Mouse (Mus musculus): ENCODE measurements around the gene Fam173a. TPM values are rescaled to one million over a fixed set of nuclear protein-coding genes. Genes with fewer than 3 reads are reported as not detected.

The Fam173a gene
- 10 to 100 TPM; 35.9 to 43.7 TPM for total RNA-seq (2021)
- long read RNA-seq, experiment 1, transcript Fam173a-201 (5 exons, 1,321 nt) = major isoform, 23 of 31 reads
- long read RNA-seq, experiment 1, partial matches to known transcripts = 2 of 31 reads
- long read RNA-seq, experiment 1, other reads (novel, unspliced or antisense) = 0 of 31 reads
- long read RNA-seq, experiment 2, transcript Fam173a-201 (5 exons, 1,321 nt) = major isoform, 17 of 22 reads
- long read RNA-seq, experiment 2, partial matches to known transcripts = 1 of 22 reads
- long read RNA-seq, experiment 2, other reads (novel, unspliced or antisense) = 0 of 22 reads

DNA sequence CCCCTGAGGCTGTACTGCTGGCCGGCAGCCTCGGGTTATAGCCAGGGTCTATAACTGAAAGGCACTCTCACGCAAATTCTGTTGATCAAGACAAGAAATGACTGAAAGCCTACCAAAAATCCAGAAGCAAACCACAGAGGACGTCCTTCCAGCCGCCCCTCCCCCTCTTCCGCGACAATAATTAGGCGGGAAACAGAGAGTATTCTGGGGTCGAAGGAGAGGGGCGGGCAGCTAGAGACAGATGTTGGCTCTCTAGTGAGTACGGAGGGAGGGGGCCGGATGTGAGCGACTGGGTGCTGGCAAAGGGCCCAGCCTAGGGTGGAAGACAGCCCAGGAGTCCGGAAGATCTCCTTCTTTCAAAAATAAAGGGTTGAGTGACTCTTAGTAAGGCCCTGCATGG lies at the start of gene Fam173a:
TSS of gene Fam173a (minus strand) at position 287 of the 400 bp plus-strand sequence.
- no peak for TF ChIP-seq CTCF (IDR thresholded peaks at IDR 0.05)
- intact Hi-C loops (cut with DNase I) = loop anchor here (10.0 kb wide), 1 partner anchor 218 kb away; the partner anchor contains the start of genes Lmf1 and Sox8
- Histone ChIP-seq H3K4me3 (peak within 1 kb of the TSS; percentile 89), H3K27ac (peak within 1 kb of the TSS; percentile 91)
- peak; percentile 80 for DNase-seq

DNA sequence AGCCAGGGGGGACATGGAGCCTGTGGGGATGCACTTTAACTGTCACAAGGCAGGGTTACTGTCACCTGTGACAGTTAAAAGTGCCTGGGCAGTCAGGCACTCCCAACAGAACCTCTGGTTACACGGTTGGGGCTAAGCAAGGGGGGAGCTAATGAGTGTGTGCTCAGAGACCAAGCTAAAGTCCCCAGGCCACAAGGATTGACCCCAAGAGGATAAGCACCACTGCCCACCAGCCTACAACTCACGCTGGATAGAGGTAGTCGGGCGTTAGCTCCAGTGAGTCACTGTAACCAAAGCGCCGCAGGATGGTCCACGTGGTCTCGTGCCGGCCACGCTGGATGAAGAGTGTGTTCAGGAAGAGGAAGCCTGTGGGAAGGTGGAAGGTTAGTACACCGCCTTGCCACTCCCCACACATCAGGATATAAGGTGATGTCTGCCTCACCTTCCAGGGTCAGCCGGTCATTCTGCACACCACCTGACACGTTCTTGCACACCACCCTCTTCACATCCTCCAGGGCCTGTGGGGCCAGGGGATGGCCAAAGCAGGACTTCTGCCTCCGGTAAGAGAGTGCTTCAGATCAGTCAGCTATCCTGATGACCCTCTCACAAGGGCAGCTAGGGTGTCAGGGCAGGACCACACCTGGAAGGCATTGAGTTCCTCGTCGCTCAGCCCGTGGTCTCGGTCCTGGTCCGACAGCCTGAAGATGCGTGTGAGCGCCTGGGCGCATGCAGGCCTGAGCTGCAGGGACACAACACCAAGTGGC lies 48.6 kb upstream of the Fam173a start, which contains the start of gene Gm20683:
TSS of gene Gm20683 (minus strand) at position 647 of the 764 bp plus-strand sequence.
- DNase-seq = no peak
- Histone ChIP-seq H3K4me3 (no peak within 1 kb of the TSS), H3K27ac (peak within 1 kb of the TSS; percentile 99; the same call in 1 of the 2 replicates)
- intact Hi-C loops (cut with DNase I) = no loop called here
- TF ChIP-seq CTCF (IDR thresholded peaks at IDR 0.05) = no peak

DNA sequence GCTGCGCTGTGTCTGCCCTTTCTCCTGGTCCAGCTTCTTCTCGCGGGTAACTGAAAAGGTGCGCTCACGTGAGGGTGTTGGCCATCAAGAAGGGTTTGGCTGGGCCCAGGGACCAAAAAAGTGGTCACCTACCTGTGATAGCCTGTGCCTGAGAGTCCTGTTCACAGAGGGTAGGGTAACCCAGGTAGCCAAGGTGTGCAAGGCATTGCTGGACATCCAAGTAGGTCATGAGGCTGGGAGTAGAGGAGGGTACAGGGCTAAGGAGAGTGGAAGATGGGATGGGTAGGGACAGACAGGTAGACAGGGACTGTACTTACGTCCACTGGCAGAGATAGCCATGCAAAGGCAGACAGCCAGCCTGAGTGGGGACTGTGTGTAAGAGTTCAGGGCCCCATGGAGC lies 47.8 kb upstream of the Fam173a start:
- Histone ChIP-seq H3K27ac (peak overlapping the region; percentile 99), H3K4me3 (no peak overlapping the region)
- no peak for DNase-seq
- TF ChIP-seq CTCF (IDR thresholded peaks at IDR 0.05) = no peak
- intact Hi-C loops (cut with DNase I) = no loop called here

DNA sequence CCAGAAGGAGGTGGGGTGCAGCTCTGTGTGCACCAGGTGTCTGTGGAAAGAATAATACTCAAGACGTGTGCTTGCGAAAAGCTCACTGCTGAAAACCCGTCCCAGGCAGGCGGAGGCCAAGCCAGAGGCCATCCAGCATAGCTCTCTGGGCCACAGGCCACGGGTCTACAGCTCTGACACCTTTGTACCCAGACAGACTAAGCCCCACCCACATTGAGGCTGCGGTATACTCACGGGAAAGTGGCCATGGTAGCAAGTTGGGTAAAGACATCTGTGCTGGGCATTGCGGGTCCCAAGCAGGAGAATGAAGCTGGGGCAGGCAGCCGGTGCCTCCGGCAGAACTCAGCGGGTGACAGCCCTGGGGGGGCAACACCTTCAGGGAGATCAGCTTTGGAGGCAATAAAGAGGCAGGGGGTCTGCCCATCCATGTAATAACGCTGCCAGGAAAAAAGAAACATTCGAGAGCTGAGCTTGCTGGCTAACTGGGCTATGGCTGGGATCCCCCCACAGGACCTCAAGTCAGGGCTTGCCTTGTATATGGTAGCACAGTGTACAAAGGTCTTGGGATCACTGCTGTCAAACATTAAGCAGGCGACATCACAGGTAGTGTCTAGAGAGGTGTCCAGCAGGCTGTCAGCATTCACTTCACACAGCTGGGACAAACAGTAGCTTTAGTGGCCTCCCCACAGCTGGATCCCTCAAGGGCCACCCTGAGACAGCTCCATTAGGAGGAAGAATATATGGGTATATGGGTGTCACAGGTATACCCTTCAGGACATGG lies 46.9 kb upstream of the Fam173a start:
- intact Hi-C loops (cut with DNase I) = no loop called here
- H3K27ac ChIP-seq = peak overlapping the region; percentile 99
- TF ChIP-seq CTCF (IDR thresholded peaks at IDR 0.05) = no peak
- no peak for DNase-seq
- H3K4me3 ChIP-seq = peak overlapping the region; percentile 28

DNA sequence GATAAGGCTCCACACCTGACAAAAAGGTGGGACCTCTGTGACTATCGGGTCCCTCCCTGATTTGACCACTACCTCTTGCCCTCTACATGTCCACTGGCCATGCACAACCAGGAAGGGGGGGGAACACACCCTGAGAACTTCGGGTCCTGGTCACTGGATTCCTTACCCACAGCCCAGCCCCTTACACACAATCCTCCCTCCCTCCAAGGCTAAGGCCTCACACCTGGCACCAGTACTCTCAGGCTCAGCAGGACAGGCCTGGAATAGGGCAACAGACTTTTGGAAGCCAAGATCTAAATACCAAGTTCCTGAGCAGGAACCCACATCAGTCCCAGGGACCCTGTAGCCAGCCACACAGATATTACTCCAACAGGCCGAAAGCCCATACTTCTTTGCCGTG lies 46.2 kb upstream of the Fam173a start:
- DNase-seq = peak; percentile 65
- TF ChIP-seq CTCF (IDR thresholded peaks at IDR 0.05) = no peak
- Histone ChIP-seq H3K4me3 (peak overlapping the region; percentile 28), H3K27ac (peak overlapping the region; percentile 99)
- intact Hi-C loops (cut with DNase I) = no loop called here

DNA sequence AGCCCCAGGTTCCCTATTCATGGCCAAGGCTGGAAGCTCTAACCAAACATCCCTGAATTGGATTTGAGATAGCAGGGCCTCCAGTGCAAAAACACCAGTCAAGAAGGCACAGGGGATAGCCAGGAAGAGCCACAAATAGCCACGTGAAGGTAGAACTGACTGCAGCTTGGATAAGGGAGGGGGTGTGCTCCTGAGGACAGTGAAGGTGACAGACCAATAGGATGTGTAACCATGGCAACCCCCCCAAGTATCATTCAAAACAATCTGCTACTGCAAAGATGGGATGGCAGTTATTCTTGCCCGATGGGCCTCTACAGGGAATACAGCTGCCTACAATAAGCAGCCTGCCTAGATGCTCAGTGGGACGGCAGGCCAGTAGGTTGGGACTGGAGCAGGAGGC lies 44.8 kb upstream of the Fam173a start:
- Histone ChIP-seq H3K4me3 (peak overlapping the region; percentile 95), H3K27ac (peak overlapping the region; percentile 99)
- peak; percentile 40 for DNase-seq

DNA sequence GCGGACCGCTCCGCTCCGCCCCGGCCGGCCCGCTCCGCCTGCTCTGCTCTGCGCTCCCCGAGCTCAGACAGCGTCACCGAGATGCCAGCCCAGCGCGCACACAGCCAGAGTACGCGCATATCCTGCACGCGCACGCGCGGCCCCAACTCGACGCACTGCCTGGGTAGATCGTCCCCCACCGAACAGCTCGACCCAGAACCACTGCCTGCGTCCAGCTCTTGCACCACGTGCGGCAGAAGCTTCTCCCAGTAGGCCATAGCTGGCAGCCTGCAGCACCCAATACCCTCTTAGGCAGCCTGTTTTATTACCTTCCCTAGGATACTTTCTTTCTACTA lies 44.3 kb upstream of the Fam173a start, which contains the start of gene Rhbdl1:
TSS of gene Rhbdl1 (minus strand) at position 220 of the 335 bp plus-strand sequence.
- intact Hi-C loops (cut with DNase I) = no loop called here
- H3K4me3 ChIP-seq = peak within 1 kb of the TSS; percentile 95
- DNase-seq = peak; percentile 93
- H3K27ac ChIP-seq = peak within 1 kb of the TSS; percentile 99
- no peak for TF ChIP-seq CTCF (IDR thresholded peaks at IDR 0.05)

More for the DNA sequence above, 44.8 kb upstream of the Fam173a start:
- no peak for TF ChIP-seq CTCF (IDR thresholded peaks at IDR 0.05)
- intact Hi-C loops (cut with DNase I) = no loop called here

DNA sequence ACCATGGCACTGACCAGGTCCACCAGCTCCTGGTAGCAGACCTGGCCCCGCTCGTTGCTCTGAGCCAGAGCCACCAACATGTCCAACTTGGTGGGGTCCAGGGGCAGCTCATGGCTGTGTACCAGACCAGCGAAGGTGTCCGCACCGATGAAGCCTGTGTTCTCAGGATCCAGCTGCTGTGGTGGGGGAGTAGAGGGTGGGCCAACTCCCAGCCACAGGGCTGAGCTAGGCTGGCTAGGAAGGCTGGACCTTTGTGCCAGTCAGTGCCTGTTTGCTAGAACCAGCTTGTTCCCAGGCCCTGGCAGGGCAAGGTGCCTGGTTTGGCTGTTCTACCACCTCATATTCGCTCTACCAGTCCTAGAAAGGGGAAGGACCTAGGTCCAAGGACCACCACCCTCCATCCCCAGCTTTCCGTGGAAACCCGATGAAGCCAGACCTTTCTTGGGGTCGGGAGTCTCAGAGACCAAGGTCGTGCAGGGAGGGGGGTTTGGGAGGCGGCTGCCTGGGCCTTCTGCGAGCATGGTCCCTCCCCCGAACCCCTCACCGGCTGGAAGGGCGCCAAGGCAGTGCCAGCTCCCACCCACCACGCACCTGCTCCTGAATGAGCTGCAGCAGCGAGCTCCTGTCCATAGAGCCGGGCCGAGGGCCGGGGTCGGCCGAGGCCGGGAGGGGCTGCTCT lies 43.8 kb upstream of the Fam173a start:
- Histone ChIP-seq H3K27ac (peak overlapping the region; percentile 99), H3K4me3 (peak overlapping the region; percentile 95)
- DNase-seq = peak; percentile 66
- no peak for TF ChIP-seq CTCF (IDR thresholded peaks at IDR 0.05)
- intact Hi-C loops (cut with DNase I) = no loop called here

DNA sequence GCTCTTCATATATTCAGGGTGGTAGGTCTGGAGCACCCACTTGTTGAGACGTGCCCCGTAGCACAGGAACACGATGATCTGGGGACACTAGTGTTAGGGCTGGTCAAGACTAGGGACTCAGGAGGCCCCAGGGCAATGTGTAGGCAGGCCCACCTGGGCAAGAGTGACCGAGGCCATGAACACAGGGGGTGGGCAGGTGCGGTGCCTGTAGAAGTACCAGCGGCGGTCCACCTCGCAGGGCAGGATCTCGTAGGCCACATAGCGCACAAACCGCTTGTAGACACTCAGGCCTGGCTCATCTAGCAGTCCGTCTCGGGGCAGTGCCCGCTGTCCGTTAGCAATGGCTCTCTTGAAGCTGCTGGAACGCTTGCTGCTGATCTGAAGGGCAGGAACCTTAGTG lies 43.1 kb upstream of the Fam173a start:
- TF ChIP-seq CTCF (IDR thresholded peaks at IDR 0.05) = no peak
- peak overlapping the region; percentile 95 for H3K4me3 ChIP-seq
- peak overlapping the region; percentile 99 for H3K27ac ChIP-seq
- DNase-seq = no peak
- intact Hi-C loops (cut with DNase I) = no loop called here

DNA sequence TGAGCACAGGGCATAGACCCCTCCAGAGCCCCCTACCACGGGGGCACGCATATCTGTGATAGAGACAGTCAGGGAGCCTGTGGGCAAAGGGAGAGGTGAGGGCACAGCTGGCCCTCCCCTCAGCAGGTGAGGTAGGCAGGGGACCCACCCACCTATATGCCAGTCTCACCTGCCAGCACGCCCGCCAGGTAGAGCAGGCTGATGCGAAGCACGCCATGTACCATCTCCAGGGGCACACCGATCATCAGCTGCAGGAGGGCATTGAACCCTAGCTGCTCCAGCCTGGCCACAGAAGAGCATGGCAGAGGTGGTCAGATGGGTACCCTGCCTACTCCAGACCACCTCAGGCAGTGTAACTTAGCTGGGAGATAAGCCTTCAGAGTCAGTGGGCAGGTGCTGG lies 42.6 kb upstream of the Fam173a start:
- intact Hi-C loops (cut with DNase I) = no loop called here
- DNase-seq = no peak
- peak overlapping the region; percentile 95 for H3K4me3 ChIP-seq
- H3K27ac ChIP-seq = peak overlapping the region; percentile 99
- no peak for TF ChIP-seq CTCF (IDR thresholded peaks at IDR 0.05)

DNA sequence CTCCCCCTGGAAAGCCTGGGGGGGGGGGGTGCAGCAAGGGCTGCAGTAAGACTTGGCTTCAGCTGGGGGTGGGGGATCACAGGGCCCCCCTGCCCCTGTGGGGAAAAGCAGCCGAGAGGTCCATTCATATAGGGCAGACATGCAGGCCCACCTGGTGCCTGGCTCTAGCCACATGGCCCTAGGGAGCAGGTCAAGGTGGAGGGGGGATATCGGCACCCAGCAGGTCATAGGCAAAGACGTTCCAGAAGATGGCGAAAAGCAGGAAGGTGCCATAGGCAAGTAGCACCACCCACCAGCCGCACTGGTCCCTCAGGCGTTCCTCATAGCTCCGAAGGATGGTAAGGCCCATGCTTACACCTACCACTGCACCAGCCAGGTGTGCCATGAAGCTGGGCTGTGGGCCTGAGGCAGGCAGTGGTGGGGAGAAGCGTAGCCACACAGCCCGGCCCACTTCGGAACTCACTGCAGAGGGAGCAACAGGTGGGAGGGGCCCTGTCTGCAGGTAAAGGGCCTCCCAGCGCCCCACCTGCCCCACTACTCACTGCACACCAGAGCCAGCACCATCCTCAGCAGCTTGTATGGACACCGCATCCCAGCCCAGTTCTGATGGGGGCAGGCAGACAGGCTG lies 42.0 kb upstream of the Fam173a start:
- H3K4me3 ChIP-seq = peak overlapping the region; percentile 95
- peak overlapping the region; percentile 99 for H3K27ac ChIP-seq
- DNase-seq = no peak
- intact Hi-C loops (cut with DNase I) = loop anchor here (5.0 kb wide), 1 partner anchor 33 kb away; the partner anchor contains the start of gene Mcrip2
- TF ChIP-seq CTCF (IDR thresholded peaks at IDR 0.05) = no peak
